Mouse (Mus musculus) bone marrow, adult 2 months (tissue): ENCODE data around the gene Olfr1058. TPM values are rescaled to one million over a fixed set of nuclear protein-coding genes. Genes with fewer than 3 reads are reported as not detected.
"Not testable (repeated sequence)": the region's sequence is repeated elsewhere in the genome, so short reads cannot be mapped to it uniquely, and the experiment has no call there.

Experiments
- H3K27ac ChIP-seq: fragments of 200-500 bp; 2 replicates; pipeline ENCODE4 v1.5.1; 2012; ENCODE audit warnings: low read depth, mild to moderate bottlenecking, control low read depth, inconsistent platforms, low read length; ENCODE audit not compliant: control insufficient read depth, poor library complexity, insufficient read depth
- H3K4me1 ChIP-seq: fragments of 200-500 bp; 2 replicates; pipeline ENCODE4 v1.6.1; 2011; ENCODE audit warnings: low read length; ENCODE audit not compliant: control insufficient read depth, insufficient read depth
- H3K4me3 ChIP-seq: fragments of 200-500 bp; replicated peaks from 2 replicates; pipeline ENCODE3; 2011; ENCODE audit warnings: mild to moderate bottlenecking, low read depth, low read length, control low read depth; ENCODE audit not compliant: control insufficient read depth
- CTCF ChIP-seq: fragments of 200-500 bp; IDR thresholded peaks from 2 replicates; pipeline ENCODE4 v1.5.1; 2011; ENCODE audit warnings: low read length, control low read depth; ENCODE audit not compliant: control insufficient read depth, insufficient read depth
- POLR2A ChIP-seq: fragments of 200-500 bp; IDR thresholded peaks from 2 replicates; pipeline ENCODE4 v1.6.1; 2011; ENCODE audit warnings: low read depth, mild to moderate bottlenecking, control low read depth, low read length, borderline replicate concordance; ENCODE audit not compliant: control insufficient read depth
- WGBS: fragments of 180-500 bp; shearing (Covaris S2); methylation state at CpG from one replicate; pipeline ENCODE4 v1.1.7; 2018; 5-methylcytosine and 5-hydroxymethylcytosine counted together
- polyA plus RNA-seq: library from polyadenylated mRNA; stranded (reverse); fragments of >200 nt; gene quantifications from 2 replicates; pipeline ENCODE4 v1.2.4, GENCODE M21; 2011; ENCODE audit warnings: low replicate concordance; ENCODE audit not compliant: missing spikeins, insufficient read depth, insufficient read length

Olfr1058 gene
- not detected in 2 replicates for polyA plus RNA-seq

DNA sequence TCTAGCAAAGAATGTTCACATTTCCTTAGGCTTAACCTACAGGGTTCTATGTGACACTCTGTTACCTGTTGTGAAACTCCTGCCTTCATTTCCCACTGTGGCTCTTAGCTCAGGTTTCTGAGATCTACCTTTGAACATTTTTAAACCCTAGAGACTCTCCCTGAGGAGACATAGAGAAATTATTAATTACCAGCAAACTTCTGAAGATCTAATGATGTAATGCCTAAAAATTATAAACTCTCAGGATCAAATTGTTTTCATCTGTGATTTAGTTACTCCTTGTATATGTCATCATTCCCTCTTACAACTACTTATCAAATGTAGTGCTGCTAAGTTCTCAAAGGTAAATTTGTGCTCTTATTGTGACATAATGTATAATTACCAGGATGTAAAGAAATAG, at the start of gene Olfr1058:
TSS of gene Olfr1058 (minus strand) at position 101 of the 400 bp plus-strand sequence.
- H3K4me3 ChIP-seq, H3K27ac ChIP-seq, H3K4me1 ChIP-seq: not testable (repeated sequence)

DNA sequence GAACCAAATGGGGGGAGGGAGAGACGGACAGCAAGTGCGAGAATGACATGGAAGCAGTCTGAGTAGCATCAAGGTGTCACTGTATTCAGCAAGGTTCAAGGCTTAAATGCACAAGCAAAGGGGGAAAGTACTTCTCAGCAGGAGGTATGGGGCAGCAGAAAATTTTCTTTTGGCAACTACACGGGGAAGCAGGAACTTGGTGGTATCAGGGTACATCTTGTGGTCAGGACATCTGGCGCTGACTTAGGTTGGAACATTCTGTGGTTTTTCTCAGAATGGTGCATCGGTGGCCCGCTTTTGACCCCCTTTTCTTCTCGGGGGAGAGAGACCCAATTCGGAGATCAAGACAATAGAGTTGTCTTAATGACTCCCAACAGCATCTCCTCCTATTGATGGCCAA, 40.1 kb upstream of the Olfr1058 start:
- H3K4me1 ChIP-seq, H3K4me3 ChIP-seq, H3K27ac ChIP-seq: not testable (repeated sequence)
- 36% methylated on average over 8 of the region's 8 CpGs for WGBS

- H3K4me3 ChIP-seq, H3K27ac ChIP-seq, H3K4me1 ChIP-seq: not testable (repeated sequence)
Measured at GRCm38 (mm10) chr2:86426649-86427048, 38.3 kb upstream of the Olfr1058 start, which contains the start of gene Olfr1062. Gene Olfr1062 (minus strand): TSS chr2:86426749.

DNA sequence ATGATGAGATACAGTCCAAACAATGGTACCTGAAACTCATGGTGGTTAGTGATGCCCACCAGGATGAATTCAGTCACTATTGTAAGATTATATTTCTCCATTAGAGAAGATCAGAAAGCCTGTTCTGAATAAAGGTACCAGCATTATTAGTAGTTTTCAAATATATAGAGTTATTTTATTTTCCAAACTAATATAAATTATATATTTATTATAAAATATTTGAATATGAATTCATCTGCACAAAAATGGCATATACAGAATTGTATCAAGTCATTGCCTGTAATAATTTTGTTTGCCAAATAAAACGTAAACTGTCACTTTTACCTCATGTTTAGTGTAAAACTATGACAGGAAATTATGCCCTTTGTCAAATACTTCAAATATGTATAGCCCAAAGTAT, 25.6 kb upstream of the Olfr1058 start, which contains the start of gene Olfr1061:
TSS of gene Olfr1061 (minus strand) at position 101 of the 400 bp plus-strand sequence.
- no peak for TF ChIP-seq CTCF
- no peak for TF ChIP-seq POLR2A
- H3K27ac ChIP-seq = no peak within 1 kb of the TSS
- 64% methylated on average over 1 of the region's 1 CpGs for WGBS
- H3K4me3 ChIP-seq = no peak within 1 kb of the TSS
- no peaks in the 10 kb centered on the region for H3K4me1 ChIP-seq

- H3K4me3 ChIP-seq = no peak overlapping the region
- H3K4me1 ChIP-seq = no peaks in the 10 kb centered on the region
- TF ChIP-seq POLR2A = no peak
- no peak for TF ChIP-seq CTCF
- H3K27ac ChIP-seq = no peak overlapping the region
- WGBS = 84% methylated on average over 2 of the region's 2 CpGs
Measured at GRCm38 (mm10) chr2:86395114-86395513, 6.8 kb upstream of the Olfr1058 start.

DNA sequence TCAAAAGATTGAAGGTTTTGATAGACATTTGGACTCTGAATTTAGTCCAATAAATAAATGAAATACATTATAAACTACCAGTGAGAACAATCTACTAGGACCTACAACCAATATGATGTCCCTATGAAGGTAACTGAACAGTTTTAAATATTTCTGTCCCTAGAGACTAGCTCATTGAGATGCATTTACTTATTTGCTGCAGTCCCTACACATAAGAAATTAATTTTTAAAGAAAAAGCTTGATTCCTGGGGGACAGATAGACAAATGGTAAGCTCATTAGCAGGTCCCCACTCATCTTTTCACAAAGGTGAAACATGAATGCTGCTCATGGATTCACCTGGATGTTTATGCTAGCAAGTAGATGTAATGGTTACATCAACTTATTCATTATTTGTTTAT, 10.1 kb downstream of the Olfr1058 start, which contains the start of gene Olfr1057:
TSS of gene Olfr1057 (minus strand) at position 101 of the 400 bp plus-strand sequence.
- H3K27ac ChIP-seq = no peak within 1 kb of the TSS
- H3K4me3 ChIP-seq = no peak within 1 kb of the TSS
- H3K4me1 ChIP-seq = no peaks in the 10 kb centered on the region
- TF ChIP-seq CTCF (no peak), POLR2A (no peak)

- not testable (repeated sequence) for H3K4me1 ChIP-seq, H3K27ac ChIP-seq, H3K4me3 ChIP-seq
- WGBS = no CpG with 5 or more reads among the region's 6 CpGs
Measured at GRCm38 (mm10) chr2:86366342-86366741, 22.0 kb downstream of the Olfr1058 start.

- Histone ChIP-seq H3K4me3 (no peak within 1 kb of the TSS), H3K27ac (no peak within 1 kb of the TSS), H3K4me1 (no peaks in the 10 kb centered on the region)
- TF ChIP-seq POLR2A (no peak), CTCF (no peak)
Measured at GRCm38 (mm10) chr2:86362369-86362768, 26.0 kb downstream of the Olfr1058 start, which contains the start of gene Olfr1056. Gene Olfr1056 (minus strand): TSS chr2:86362469.

- H3K4me1 ChIP-seq, H3K27ac ChIP-seq, H3K4me3 ChIP-seq: not testable (repeated sequence)
- WGBS = 61% methylated on average over 1 of the region's 1 CpGs
Measured at GRCm38 (mm10) chr2:86351751-86352150, 36.6 kb downstream of the Olfr1058 start.

DNA sequence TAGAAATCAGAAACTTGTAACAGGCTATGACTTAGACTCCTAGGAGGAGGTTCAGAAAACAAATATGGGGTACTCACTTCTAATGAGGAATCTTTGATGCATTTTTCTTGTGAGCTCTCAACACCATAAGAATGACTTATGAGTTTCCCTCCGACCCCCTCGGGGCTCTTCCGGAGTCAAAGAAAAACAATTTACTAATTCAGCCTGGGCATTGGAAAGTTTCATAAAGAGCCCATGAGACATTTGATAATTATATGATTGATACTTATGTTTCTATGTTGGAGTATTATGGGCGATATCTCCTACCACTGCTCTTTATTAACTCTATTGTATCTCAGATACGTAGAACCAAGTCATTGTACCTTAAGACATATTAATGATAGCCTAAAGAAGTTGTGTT, 38.2 kb downstream of the Olfr1058 start, which contains the start of gene Olfr1055:
TSS of gene Olfr1055 (minus strand) at position 101 of the 400 bp plus-strand sequence.
- no peak within 1 kb of the TSS for H3K27ac ChIP-seq
- TF ChIP-seq CTCF = no peak
- TF ChIP-seq POLR2A = no peak
- no peak within 1 kb of the TSS for H3K4me3 ChIP-seq
- H3K4me1 ChIP-seq = no peaks in the 10 kb centered on the region
- 85% methylated on average over 5 of the region's 5 CpGs for WGBS
